Mouse (Mus musculus): ENCODE measurements at regions not wholly inside any gene's neighbourhood (a gene's known extent, or its start where the extent isn't known, plus 50 kb on each side); places are given as distances from the start of the nearest gene placed in this dataset.

GRCm38 (mm10) chr5:77826063-77826462 is 418.2 kb upstream of the Igfbp7 start:
- Histone ChIP-seq H3K36me3 (ENCODE audit: insufficient read depth, low read length) (no peaks in the 10 kb centered on the region), H3K9me3 (ENCODE audit: low read length) (no peaks in the 10 kb centered on the region; the same call in 1 of the 2 replicates), H3K9ac (replicated peaks; ENCODE audit: low read length) (no peak overlapping the region), H3K4me2 (replicated peaks; ENCODE audit: low read depth, low read length) (no peak overlapping the region), H3K4me1 (ENCODE audit: insufficient read depth, low read length) (no peaks in the 10 kb centered on the region), H3K27me3 (ENCODE audit: insufficient read depth, low read length) (no peaks in the 10 kb centered on the region), H3K27ac (ENCODE audit: low read length) (no peak overlapping the region), H3K4me3 (ENCODE audit: low read length) (no peak overlapping the region)
- 73% methylated on average over 4 of the region's 4 CpGs for WGBS
- no peak for ATAC-seq (ENCODE audit: low FRiP score, low TSS enrichment)

DNA sequence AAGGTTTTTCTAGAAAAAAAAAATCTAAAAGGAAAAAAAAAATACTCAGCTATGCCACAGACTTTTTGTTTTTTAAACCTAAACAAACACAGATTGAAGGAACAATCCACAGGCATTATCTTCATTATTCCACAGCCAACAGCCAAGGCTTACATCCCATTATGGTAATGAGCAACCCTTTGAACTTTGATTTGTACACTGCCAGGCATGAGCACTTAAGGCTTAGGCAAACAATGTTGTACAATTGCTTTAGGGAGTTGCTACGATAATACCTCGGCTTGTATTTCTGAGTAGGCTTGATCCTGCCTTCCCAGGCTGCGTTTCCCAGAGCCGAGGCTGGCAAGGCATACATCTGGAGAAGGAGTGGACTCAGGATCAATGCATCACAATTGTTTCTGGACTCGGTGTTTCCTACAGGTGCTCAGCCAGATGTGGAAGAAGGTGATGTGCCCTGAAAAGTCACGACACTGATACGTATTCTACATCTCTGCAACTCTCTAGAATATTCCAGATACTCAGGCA is 409.0 kb upstream of the Igfbp7 start:
- whole genome bisulfite sequencing, result 63% methylated on average over 7 of the region's 7 CpGs

GRCm38 (mm10) chr5:77809844-77810243 is 402.0 kb upstream of the Igfbp7 start:
- no peak for ATAC-seq (ENCODE audit: low FRiP score, low TSS enrichment)
- Histone ChIP-seq H3K4me2 (replicated peaks; ENCODE audit: low read depth, low read length) (no peak overlapping the region), H3K9me3 (ENCODE audit: low read length) (no peaks in the 10 kb centered on the region), H3K27ac (ENCODE audit: low read length) (no peak overlapping the region), H3K36me3 (ENCODE audit: insufficient read depth, low read length) (no peaks in the 10 kb centered on the region), H3K27me3 (ENCODE audit: insufficient read depth, low read length) (no peaks in the 10 kb centered on the region), H3K4me3 (ENCODE audit: low read length) (no peak overlapping the region), H3K9ac (replicated peaks; ENCODE audit: low read length) (no peak overlapping the region), H3K4me1 (ENCODE audit: insufficient read depth, low read length) (no peaks in the 10 kb centered on the region)
- 88% methylated on average over 6 of the region's 6 CpGs for WGBS

More for the DNA sequence above, 409.0 kb upstream of the Igfbp7 start:
- Histone ChIP-seq H3K9ac (replicated peaks; ENCODE audit: low read length) (no peak overlapping the region), H3K9me3 (ENCODE audit: low read length) (no peaks in the 10 kb centered on the region), H3K27ac (ENCODE audit: low read length) (no peak overlapping the region), H3K4me1 (ENCODE audit: insufficient read depth, low read length) (no peaks in the 10 kb centered on the region), H3K4me3 (ENCODE audit: low read length) (no peak overlapping the region), H3K27me3 (ENCODE audit: insufficient read depth, low read length) (no peaks in the 10 kb centered on the region), H3K36me3 (ENCODE audit: insufficient read depth, low read length) (no peaks in the 10 kb centered on the region), H3K4me2 (replicated peaks; ENCODE audit: low read depth, low read length) (no peak overlapping the region)
- ATAC-seq (ENCODE audit: low FRiP score, low TSS enrichment), result no peak

GRCm38 (mm10) chr5:77807726-77808125 is 399.9 kb upstream of the Igfbp7 start:
- 0 out of 2 replicates have a peak, but pooled peaks have one; percentile 47 for ATAC-seq (ENCODE audit: low FRiP score, low TSS enrichment)
- H3K4me3 ChIP-seq (ENCODE audit: low read length), result no peak overlapping the region
- H3K36me3 ChIP-seq (ENCODE audit: insufficient read depth, low read length), result no peaks in the 10 kb centered on the region
- H3K9me3 ChIP-seq (ENCODE audit: low read length), result no peaks in the 10 kb centered on the region
- H3K4me1 ChIP-seq (ENCODE audit: insufficient read depth, low read length), result 0 out of 2 replicates have a peak, but pooled peaks cover 5% of the 10 kb centered on the region
- 39% methylated on average over 3 of the region's 3 CpGs for WGBS
- no peak overlapping the region for H3K9ac ChIP-seq (replicated peaks; ENCODE audit: low read length)
- no peaks in the 10 kb centered on the region for H3K27me3 ChIP-seq (ENCODE audit: insufficient read depth, low read length)
- H3K27ac ChIP-seq (ENCODE audit: low read length), result no peak overlapping the region
- H3K4me2 ChIP-seq (replicated peaks; ENCODE audit: low read depth, low read length), result no peak overlapping the region

- no peak for ATAC-seq (ENCODE audit: low FRiP score, low TSS enrichment)
Observed at GRCm38 (mm10) chr5:77806334-77807157, 398.7 kb upstream of the Igfbp7 start.

DNA sequence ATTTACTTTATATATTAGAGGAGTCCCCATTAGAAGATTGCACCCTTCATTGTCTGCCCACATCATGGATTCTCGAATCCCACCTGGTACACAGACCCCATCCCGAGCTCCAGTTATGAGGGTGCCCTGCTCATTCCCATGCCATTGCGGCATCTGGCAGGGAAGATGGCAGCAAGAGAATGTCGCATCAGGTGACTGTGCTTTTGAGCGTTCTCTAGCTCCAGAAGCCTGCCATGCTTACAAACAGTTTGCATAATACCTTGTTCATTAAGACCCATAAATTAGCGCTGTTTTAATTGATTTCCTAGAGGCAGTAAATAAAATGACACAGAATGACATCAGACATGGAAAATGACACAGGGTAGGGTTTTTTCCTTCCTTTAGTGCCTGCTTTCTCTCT is 398.0 kb upstream of the Igfbp7 start:
- no peak for ATAC-seq (ENCODE audit: low FRiP score, low TSS enrichment)

More at GRCm38 (mm10) chr5:77806334-77807157, 398.7 kb upstream of the Igfbp7 start:
- H3K9me3 ChIP-seq (ENCODE audit: low read length), result no peaks in the 10 kb centered on the region
- no peak overlapping the region for H3K4me2 ChIP-seq (replicated peaks; ENCODE audit: low read depth, low read length)
- no peaks in the 10 kb centered on the region for H3K36me3 ChIP-seq (ENCODE audit: insufficient read depth, low read length)
- H3K4me3 ChIP-seq (ENCODE audit: low read length), result no peak overlapping the region
- no peaks in the 10 kb centered on the region for H3K27me3 ChIP-seq (ENCODE audit: insufficient read depth, low read length)
- no peak overlapping the region for H3K9ac ChIP-seq (replicated peaks; ENCODE audit: low read length)
- 0 out of 2 replicates have a peak, but pooled peaks cover 5% of the 10 kb centered on the region for H3K4me1 ChIP-seq (ENCODE audit: insufficient read depth, low read length)
- WGBS, result 66% methylated on average over 9 of the region's 9 CpGs
- no peak overlapping the region for H3K27ac ChIP-seq (ENCODE audit: low read length)

DNA sequence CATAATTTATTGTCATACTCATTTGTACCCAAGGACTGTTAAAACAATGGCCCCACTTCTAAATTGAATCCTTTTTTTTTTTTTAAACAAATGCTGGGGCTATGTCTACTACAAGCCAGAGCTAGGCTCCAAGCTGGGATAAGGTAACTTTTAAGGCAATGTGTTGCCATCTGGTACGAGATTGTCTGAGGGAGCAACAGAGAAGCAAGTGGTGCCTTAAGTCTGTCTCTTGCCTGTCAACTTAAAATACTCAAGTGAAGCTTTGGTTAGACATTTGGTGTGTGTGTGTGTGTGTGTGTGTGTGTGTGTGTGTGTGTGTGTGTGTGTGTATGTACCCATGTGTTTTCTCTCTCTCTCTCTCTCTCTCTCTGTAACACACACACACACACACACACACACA is 397.5 kb upstream of the Igfbp7 start:
- Histone ChIP-seq H3K36me3 (ENCODE audit: insufficient read depth, low read length) (no peaks in the 10 kb centered on the region), H3K4me1 (ENCODE audit: insufficient read depth, low read length) (0 out of 2 replicates have a peak, but pooled peaks cover 5% of the 10 kb centered on the region), H3K9ac (replicated peaks; ENCODE audit: low read length) (no peak overlapping the region), H3K4me2 (replicated peaks; ENCODE audit: low read depth, low read length) (no peak overlapping the region), H3K27ac (ENCODE audit: low read length) (no peak overlapping the region), H3K27me3 (ENCODE audit: insufficient read depth, low read length) (no peaks in the 10 kb centered on the region), H3K4me3 (ENCODE audit: low read length) (no peak overlapping the region), H3K9me3 (ENCODE audit: low read length) (no peaks in the 10 kb centered on the region)
- WGBS, result 74% methylated on average over 1 of the region's 1 CpGs
- ATAC-seq (ENCODE audit: low FRiP score, low TSS enrichment), result no peak

More for the DNA sequence above, 398.0 kb upstream of the Igfbp7 start:
- Histone ChIP-seq H3K9ac (replicated peaks; ENCODE audit: low read length) (no peak overlapping the region), H3K27ac (ENCODE audit: low read length) (no peak overlapping the region), H3K9me3 (ENCODE audit: low read length) (no peaks in the 10 kb centered on the region), H3K4me3 (ENCODE audit: low read length) (no peak overlapping the region), H3K4me2 (replicated peaks; ENCODE audit: low read depth, low read length) (no peak overlapping the region), H3K27me3 (ENCODE audit: insufficient read depth, low read length) (no peaks in the 10 kb centered on the region), H3K36me3 (ENCODE audit: insufficient read depth, low read length) (no peaks in the 10 kb centered on the region), H3K4me1 (ENCODE audit: insufficient read depth, low read length) (0 out of 2 replicates have a peak, but pooled peaks cover 5% of the 10 kb centered on the region)
- 91% methylated on average over 6 of the region's 6 CpGs for WGBS

DNA sequence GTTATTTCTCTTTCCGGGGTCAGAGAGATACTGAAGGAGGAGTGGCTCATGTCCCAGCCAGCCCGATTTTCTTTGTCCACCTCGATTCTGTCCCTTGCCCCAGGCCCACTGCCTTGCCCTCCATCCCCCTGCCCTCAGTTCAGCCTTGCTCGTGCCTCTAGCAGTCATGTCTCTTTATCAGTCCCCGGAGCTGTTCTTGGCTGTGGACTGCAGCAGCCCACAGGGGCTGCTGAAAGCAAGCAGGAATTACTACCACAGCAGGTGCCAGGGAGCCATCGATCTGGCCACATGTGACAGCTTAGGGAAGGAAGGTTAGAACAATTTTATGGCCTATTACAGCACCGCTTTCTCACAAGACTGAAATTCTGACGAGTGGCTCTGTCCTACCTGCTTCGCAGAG is 396.3 kb upstream of the Igfbp7 start:
- Histone ChIP-seq H3K9ac (replicated peaks; ENCODE audit: low read length) (no peak overlapping the region; the same call in 1 of the 2 replicates), H3K27me3 (ENCODE audit: insufficient read depth, low read length) (no peaks in the 10 kb centered on the region), H3K4me1 (ENCODE audit: insufficient read depth, low read length) (0 out of 2 replicates have a peak, but pooled peaks cover 5% of the 10 kb centered on the region), H3K36me3 (ENCODE audit: insufficient read depth, low read length) (no peaks in the 10 kb centered on the region), H3K4me3 (ENCODE audit: low read length) (peak overlapping the region; percentile 32), H3K4me2 (replicated peaks; ENCODE audit: low read depth, low read length) (peak overlapping the region; percentile 40), H3K9me3 (ENCODE audit: low read length) (no peaks in the 10 kb centered on the region), H3K27ac (ENCODE audit: low read length) (no peak overlapping the region)
- no peak for ATAC-seq (ENCODE audit: low FRiP score, low TSS enrichment)
- 34% methylated on average over 9 of the region's 9 CpGs for WGBS

DNA sequence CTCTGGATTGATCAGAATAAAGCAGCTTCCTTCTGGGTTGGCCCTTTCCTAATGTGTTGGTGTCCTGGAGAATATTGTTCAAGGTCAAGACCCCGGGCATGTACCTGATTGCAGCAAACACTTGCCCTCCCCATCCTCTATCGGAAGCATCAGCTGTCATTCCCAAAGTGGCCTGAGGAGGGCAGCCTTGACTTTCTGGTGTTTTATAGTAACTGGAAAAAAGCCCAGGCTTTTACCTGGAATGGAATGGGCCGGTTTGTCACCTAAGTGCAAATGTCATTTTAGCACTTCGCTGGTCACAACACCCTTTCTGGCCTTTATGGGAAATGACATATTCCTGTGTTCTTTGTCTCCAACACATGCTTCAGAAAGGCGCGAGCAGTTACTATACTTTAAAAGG is 395.7 kb upstream of the Igfbp7 start:
- H3K4me2 ChIP-seq (replicated peaks; ENCODE audit: low read depth, low read length), result peak overlapping the region; percentile 40
- H3K4me1 ChIP-seq (ENCODE audit: insufficient read depth, low read length), result 0 out of 2 replicates have a peak, but pooled peaks cover 5% of the 10 kb centered on the region
- H3K36me3 ChIP-seq (ENCODE audit: insufficient read depth, low read length), result no peaks in the 10 kb centered on the region
- H3K9ac ChIP-seq (replicated peaks; ENCODE audit: low read length), result no peak overlapping the region; the same call in 1 of the 2 replicates
- ATAC-seq (ENCODE audit: low FRiP score, low TSS enrichment), result no peak
- peak overlapping the region; percentile 32 for H3K4me3 ChIP-seq (ENCODE audit: low read length)
- H3K27ac ChIP-seq (ENCODE audit: low read length), result no peak overlapping the region
- H3K27me3 ChIP-seq (ENCODE audit: insufficient read depth, low read length), result no peaks in the 10 kb centered on the region
- H3K9me3 ChIP-seq (ENCODE audit: low read length), result no peaks in the 10 kb centered on the region
- WGBS, result 37% methylated on average over 6 of the region's 6 CpGs

DNA sequence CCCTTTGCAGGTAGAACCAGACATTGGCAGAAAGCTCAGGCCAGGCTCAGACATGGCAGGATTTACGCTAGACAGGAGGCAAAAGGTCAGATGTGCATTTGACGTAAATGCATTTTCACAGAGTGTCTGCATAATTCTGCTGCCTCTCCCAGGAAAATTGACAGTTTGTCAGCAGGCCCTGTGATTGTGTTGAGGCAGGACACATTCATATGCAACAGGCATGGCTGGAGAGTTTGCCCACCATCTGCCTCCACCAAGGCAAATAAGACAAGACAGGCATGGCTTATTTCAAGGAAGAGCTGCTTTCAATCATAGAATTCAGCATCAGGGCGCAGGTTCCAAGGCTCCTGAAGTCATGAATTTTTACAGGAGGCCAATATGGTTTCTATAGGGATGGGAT is 389.1 kb upstream of the Igfbp7 start:
- no peaks in the 10 kb centered on the region for H3K27me3 ChIP-seq (ENCODE audit: insufficient read depth, low read length)
- H3K36me3 ChIP-seq (ENCODE audit: insufficient read depth, low read length), result no peaks in the 10 kb centered on the region
- WGBS, result 78% methylated on average over 3 of the region's 3 CpGs
- H3K27ac ChIP-seq (ENCODE audit: low read length), result no peak overlapping the region
- no peaks in the 10 kb centered on the region for H3K4me1 ChIP-seq (ENCODE audit: insufficient read depth, low read length)
- no peak overlapping the region for H3K9ac ChIP-seq (replicated peaks; ENCODE audit: low read length)
- no peak overlapping the region for H3K4me2 ChIP-seq (replicated peaks; ENCODE audit: low read depth, low read length)
- H3K9me3 ChIP-seq (ENCODE audit: low read length), result no peaks in the 10 kb centered on the region
- no peak for ATAC-seq (ENCODE audit: low FRiP score, low TSS enrichment)
- H3K4me3 ChIP-seq (ENCODE audit: low read length), result no peak overlapping the region

All from kidney, embryonic 16.5 days (tissue).